Mouse (Mus musculus) frontal cortex, postnatal 36 days (tissue): ENCODE measurements around the gene Gjb4.

Experiments used
- DNase-seq, 2 experiments: peaks; one replicate each; pipeline ENCODE4 v3.0.0; 2022; ENCODE audit warnings: low spot score in 2 of 2

Gjb4 gene

DNA sequence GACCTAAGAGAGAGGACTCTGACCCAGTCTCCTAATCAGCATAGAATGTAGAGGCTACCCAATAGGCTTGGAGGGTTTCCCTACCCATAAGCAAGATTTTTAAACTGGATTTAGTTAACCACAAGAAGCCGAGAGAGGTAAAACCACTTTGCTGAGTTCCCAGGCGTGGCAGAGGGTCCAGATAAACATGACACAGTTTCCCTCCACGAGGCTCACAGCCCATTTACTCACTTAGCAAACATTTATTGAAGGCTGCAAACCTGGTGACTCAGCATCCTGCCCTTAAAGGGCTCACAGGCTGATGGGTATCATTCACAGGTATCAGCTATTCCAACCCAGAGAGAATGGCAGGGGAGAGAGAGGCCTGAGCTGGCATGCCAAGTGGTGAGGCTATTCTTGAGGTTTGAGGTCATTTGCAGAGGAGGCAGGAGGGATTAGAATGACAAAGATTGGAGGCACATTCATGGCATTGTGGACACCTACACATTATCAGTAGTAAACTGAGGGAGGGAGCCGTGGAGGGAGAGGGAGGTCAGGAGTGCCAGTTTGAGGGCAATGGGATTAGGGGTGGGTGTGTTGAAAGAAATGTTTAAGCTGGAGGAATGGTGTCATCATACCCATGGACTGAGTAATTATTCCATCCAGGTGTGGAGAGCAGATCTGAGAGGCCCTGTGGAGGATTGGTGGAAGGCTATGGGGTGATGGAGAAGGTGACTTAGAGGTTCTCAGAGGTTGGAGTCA, 4.2 kb downstream of the Gjb4 start:
- DNase-seq, result no peak

DNA sequence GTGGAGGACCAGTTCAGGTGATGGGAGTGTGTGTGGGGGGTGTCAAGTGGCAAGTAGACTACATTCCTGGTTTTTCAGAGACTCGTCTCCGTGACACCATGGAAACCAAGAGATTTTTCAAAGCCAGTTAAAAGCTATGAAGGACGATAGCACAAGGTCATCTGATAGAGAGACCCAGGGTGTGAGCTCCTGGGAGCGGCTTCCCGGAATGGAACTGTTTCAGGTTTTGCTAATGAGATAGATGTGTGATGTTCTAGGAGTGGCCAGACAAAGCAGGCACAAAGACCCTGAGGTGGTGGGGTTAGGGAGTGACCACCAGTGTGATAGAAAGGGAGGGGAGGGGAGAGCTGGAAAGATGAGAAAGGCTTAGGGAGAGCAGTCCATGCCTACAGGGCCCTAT, 8.9 kb downstream of the Gjb4 start:
- no peak for DNase-seq

DNA sequence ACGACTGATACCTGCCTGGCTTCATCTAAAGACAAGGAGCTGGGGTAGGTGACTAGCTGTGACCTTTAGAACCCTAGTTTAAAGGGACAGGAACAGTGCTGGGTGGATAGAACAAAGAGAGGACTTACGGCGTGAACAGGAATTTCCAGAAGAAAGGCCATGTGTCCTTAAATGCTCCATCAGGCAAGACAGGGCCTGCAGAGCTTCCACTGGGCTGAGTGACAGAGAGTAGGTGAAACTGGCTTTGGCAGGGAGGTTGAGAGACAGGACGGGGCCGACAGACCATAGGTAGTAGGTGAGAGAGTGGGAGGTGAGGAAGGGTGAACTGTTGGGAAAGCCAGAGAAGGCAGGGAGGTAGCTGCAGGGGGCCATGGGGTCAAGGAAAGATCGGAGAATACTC, 12.5 kb downstream of the Gjb4 start:
- DNase-seq, result no peak

DNA sequence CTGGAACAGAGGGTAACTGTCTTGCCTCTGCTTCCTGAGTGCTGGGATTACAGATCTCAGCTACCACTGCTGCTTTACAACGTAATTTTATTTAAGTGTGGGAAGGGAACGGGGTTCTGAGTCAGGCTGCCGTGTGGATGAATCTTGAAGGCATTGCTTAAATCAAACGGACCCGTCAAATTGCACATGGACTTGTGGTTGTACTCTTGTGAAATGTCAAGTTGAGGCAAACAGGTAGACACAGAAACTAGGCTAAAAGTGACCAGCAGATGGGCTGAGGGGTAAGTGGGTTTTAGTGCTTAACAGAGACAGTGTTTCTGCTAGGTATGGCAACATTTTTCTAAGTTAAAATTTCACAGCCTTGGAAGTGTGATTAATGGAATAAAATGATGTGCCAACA, 16.2 kb downstream of the Gjb4 start:
- no peak for DNase-seq

DNA sequence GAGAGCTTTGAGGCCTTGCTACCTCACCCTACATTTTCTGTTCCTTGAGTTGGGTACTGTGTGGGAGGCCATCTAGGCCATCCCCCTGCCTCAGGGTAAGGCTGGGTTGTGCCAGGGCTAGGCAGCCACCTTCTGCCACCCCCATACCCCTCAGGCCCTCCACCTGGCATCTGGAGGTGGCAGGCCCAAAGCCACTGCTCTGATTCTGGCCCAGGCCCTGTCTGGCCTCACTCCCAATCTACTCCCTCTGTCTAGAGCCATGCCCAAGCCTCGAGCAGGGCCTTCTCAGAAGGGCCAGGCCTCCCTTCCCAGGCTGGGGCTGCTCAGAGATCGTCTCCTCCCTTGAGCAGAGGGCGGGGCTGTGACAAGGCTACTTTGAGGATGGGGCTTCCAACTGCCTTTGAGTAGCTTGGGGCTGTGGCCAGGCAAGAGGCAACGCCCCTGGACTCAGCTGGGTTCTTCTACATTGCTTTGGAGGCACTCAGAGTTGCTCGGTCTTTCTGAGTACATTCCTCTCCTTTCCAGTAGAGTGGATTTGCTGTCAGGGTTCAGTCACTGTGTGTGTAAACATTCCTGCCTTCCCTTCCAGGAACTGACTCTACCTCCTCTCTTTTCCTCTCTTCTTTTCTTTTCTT, 18.9 kb downstream of the Gjb4 start:
- DNase-seq, result no peak

DNA sequence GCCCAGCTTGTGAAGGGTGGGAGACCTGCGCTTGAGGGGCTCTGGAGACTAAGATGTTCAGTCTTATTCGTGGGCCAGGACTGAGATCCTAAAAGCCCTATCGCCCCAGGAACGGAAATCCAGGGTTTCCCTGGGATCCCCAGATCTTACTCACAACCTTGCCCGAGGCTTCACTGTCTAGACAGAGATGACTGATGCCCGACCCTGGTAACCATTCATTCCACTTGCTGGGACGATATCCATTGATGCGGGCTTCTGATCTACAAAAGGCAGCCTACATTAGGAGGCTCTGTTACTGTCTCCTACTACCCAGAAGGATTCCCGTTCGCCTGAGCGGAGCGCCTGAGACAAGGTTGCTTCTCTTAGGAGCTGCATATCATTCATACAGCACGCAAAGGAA, 22.7 kb downstream of the Gjb4 start:
- DNase-seq, result no peak

DNA sequence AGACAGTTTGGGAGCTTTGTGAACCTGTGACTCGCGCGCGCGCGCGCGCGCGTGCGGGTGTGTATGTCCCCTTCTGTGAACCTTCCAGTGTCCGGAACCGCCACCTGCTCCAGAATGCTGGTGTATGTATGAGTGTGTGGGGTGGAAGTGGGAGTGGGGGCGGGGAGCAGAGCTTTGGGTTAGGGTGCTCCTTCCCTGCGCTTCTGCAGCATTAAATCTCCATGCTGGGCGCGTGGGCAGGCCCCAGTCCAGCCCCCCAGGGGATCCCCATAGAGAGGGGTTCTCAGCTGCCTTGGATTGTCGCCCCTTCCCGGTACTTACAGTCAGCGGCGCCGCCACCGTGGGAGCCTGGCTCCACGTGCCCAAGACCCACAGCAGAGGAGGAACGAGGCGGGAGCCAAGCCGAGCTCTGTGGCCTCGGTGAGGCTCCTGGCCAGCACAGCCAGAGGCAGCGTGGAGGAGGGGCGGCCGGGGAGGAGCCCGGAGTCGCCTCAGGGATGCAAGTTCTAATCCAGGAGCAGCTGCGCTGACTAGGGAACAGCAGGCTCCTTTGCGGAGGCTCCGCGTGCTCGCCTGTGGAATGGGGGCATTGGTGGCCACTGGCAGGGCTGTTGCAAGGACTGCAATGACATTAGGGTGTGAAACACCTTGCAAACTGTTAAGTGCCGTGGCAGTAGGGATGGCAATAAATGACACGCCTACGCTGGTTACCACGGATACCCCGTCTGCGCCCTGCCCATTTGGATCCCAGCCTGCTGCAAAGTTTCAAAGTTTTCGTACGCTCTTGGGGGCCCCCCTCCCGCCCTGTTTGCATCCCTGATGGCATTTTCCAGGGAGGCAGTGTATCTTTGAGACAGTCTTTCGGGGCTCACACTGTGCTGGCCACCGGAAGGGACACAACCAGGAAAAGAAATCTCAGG, 23.4 kb downstream of the Gjb4 start, which contains the start of gene Gjb3:
Gene Gjb3 (minus strand): TSS at position 664 of the 920 bp plus-strand sequence.
- DNase-seq, result peak in 1 of 2 experiments; percentile 28

DNA sequence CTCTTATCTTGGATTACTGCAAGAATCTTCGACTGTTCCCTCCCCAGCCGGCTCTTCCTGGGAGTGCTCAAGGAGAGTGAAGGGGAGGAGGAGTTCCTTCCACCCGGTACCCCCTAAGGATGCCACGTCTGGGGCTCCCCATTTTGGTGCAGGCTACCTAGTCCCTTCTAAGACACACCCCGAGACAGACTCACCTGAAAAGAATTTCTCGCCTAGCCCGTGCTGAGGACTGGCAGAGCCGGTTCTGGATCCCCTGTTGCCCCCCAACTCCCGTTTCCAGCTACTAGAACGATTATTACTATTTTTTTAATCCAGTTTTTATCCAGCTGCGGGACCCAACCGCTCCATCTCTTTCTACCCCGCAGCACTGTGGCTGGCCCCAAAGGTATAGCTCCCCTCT, 24.1 kb downstream of the Gjb4 start:
- DNase-seq, result no peak

DNA sequence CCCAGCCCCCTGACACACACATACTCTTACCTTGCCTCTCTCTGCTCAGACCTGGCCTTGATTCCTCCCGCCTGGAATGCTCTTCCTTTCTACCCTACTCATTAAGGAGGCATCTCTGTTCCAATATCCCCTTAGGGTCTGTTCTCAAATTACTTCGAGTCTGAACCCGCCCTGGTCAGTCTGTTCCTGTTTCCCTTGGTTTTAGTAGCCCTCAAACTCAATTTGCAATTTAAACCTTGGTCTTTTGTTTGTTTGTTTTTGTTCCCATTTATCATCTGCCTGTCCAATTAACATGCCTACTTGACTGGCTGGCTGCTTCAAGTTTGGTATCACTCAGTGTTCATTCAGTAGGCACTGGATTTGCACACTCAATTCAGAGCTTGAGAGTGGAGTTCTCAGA, 24.8 kb downstream of the Gjb4 start:
- no peak for DNase-seq

DNA sequence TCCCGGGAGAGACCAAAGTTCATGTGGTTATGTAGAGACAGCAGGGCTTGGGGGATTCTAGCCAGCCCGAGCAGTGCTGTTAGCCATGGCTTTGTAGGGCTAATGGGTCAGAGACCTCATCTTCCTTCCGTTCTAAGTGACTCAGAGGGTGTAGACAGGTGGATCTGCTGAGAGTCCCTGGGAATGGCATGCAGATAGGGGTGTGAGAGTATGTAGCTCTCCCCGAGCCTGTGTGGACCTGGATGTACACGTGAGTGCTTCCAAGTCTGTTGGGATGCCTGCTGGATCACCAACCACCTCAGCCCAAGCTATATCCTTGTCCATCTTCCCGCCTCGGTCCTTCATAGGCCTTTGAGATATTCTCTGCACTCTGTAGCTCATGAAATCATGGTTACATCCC, 25.5 kb downstream of the Gjb4 start:
- no peak for DNase-seq

DNA sequence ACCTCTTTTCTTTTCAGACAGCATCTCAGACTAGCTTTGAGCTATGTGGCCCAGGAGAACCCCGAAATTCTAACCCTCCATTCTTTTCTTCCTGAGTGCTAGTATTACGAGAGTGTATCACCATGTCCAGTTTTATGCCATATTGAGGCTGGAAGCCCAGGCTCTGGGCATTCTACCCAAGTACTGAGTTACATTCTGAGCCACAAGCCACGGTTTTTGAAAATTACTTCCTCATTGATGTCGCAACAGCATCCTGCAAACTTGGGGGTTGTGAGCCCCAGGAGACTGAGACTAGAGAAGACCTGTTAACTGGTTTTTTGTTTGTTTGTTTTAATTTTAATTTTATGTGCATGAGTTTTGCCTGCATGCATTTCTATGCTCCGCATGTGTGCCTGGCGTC, 26.1 kb downstream of the Gjb4 start:
- DNase-seq, result no peak

DNA sequence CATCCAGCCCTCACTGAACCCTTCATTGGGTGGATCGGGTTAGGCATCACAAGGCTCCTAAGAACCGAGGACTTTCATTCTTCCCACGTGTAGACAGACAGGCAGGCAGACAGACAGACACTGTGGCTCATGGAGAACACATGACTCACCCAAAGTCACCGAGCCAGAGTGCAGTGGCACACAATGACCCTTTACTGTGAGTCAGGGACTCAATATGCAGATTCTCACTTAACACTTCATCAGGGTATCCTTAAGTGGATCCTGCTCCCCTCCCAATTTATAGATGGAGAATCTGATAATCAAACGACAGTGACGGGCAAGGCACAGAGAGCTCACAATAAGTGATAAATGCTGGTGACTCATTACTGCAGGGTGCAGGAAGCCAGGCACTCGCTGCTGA, 26.6 kb downstream of the Gjb4 start:
- DNase-seq, result no peak

DNA sequence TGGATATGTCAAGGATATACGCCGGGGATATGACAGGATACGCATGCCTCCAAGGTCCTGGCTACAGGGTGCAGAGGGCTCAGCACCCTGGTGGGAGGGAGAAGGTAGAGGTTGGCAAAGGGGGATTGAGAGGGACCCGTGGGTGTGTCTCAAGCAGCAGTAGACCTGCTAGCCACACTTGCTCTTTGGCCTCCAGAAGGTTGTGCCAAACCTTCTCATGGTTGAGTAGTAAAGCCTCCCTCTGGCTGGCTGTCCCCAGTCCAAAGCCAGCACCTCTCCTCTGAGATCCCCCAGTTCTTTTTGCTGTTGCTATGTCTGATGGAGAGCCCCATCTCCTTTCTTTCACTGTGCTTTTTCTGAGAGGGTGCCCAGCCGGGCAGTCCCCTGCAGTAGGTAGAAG, 28.6 kb downstream of the Gjb4 start:
- DNase-seq, result no peak

DNA sequence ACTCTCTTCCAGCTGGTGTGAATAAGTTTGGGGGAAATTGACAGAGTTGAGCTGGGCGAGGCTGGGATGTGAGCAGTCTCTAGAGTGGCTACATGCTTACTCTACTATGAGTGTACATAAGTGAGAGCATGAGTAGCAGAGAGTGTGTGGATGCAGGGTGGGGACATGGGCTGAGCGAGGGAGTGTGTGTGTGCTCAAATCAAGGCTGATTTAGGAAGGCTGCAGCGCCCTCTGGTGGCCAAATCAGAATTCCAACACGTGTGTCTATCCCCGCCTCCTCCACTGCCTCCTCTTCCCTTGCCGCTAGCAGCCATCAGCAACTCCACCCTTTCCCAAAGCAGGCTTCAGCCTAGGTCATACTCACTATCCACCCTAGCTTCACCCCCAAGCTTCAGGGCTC, 29.1 kb downstream of the Gjb4 start:
- DNase-seq, result peak; percentile 78 to 82

DNA sequence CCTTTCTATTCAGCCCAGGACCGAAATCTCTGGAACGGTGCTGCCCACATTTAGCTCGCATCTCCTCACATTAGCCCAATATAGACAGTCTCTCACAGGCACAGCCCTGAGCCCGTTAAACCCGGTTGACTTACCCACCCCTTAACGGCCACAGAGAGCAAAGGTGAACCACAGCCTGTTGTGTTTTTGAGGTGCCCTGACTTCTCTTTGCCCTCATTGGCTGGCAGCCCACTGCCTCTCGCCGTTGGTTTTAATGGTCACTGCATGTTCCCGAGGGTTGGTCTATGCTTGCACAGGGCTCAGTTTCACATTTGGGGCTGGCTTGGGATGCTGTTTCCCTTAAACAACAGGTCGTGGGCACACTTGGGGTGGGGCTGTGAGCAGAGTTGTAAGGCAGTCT, 29.6 kb downstream of the Gjb4 start:
- DNase-seq, result no peak

DNA sequence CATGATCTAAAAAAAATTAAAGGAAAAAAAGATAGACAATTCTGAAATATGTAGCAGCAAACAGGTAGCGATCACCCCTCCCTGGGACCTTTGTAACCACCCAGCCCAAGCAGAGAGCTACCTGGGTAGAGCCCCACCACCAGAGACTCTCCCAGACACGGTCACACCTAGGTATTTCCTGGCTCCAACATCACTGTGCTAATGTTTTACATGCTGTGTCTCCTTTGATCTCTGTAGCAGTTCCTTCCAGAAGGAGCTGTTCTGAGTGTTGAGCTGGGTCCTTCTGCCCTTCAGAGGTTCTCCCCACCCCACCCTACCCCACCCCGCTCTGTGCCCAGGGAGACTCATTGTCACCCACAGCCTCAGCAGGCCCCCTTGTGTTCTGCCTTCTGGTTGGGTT, 30.2 kb downstream of the Gjb4 start:
- no peak for DNase-seq

DNA sequence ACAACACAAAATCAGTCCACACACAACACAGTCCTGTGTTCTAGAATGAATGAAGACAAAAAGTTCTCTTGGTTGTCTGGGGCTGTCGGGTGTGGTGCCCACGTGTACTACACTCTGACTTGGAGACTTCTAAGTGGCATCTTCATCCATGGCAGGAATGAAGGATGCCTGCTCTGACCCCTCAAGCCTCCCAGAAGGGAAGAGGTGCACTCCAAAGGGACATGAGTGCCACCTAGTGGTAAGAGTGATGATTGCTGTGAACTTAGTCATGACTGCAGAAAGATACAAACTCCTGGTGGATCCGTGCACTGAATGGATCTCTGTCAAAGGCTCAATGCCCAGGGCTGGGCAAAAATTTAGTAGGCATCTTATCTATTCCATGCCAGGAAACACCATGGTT, 34.3 kb downstream of the Gjb4 start:
- peak; percentile 59 to 75 for DNase-seq

DNA sequence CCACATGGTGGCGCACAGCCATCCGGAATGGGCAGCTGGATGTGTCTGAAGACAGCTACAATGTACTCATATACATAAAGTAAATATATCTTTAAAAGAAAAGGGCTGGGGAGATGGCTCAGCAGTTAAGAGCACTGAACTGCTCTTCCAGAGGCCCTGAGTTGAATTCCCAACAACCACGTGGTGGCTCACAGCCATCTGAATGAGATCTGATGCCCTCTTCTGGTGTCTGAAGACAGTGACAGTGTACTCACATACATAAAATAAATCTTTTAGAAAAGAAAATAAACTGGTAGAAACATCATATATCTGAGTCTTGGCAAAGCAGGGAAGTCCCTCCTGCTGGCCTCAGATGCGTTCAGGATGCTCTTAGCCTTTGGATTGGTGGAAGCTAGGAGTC, 36.7 kb downstream of the Gjb4 start:
- DNase-seq, result peak in 1 of 2 experiments; percentile 20

DNA sequence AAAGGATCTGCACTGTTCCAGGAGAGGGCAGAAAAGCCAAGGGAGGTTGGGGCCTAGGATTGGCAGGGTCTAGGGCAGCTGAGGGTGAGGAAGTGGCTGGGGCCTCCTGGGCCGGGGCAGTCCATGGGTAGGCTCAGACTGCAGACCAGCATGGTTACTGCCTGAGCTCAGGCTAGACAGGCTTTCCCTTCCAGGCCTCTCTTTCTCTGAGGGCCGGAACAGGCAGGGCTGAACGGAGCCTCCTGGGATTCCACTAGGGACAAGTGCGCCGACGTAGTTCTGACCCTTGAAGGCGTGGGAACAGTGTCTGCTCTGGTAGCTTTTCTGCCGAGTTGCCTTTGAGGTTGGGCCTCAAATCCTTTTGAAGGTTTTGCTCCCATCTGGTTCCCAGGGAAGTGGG, 38.1 kb downstream of the Gjb4 start:
- no peak for DNase-seq

DNA sequence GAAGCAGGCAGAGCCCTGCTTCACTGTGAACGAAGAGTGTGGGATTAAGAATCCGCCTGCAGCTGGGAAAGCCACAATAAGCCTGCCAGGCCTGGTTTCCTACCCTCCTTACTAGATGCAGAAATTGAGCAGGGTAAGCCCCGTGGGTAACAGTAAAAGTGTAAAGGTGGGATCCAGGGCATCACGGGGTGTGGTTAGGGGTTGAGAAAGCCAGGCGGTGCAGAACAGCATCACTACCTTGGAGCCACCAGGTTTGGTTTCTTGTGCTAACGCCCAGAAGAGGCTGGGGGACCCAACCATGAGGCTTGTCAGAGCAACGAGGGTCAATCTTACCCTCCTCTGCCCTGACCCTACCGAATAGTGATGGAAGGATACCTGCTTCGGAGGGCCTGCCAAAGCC, 39.3 kb downstream of the Gjb4 start:
- DNase-seq, result peak; percentile 15 to 22

DNA sequence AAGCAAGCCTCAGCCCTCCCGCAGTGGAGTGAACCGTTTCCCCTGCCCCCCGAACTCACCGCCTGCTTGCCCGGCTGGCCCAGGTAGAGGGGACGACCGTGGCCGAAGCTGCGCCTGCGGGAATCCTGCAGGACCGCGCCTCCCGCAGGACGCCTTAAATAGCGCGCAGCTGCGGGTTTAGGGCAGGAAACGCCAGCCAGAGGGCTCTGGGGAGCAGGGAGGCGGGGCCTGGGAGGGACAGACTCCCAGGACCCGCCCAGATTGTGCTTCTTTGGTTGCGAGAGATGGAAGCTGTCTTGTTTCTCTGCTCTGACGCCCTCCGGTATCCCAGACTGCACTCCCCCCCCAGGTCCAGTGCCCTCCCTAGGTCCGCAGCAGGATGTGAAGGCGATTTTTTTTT, 40.0 kb downstream of the Gjb4 start, which contains the start of gene Gja4:
Gene Gja4 (minus strand): TSS at position 179 of the 400 bp plus-strand sequence.
- DNase-seq, result peak; percentile 64 to 67

DNA sequence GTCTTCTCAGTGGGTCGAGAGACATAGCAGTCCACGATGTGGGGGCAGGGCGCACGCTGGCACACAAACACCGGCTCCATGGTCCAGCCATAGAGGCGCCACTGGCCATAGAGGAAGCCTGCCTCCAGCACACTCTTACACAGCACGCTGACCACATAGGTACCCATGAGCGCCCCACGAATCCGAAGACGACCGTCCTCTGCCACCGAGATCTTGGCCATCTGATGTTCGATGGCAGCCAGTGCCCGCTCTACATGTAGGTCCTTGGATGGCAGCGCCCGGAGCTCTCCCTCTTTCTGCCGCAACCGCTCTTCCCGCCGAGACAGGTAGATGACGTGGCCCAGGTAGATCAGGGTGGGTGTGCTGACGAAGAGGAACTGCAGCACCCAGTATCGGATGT, 41.5 kb downstream of the Gjb4 start:
- no peak for DNase-seq

DNA sequence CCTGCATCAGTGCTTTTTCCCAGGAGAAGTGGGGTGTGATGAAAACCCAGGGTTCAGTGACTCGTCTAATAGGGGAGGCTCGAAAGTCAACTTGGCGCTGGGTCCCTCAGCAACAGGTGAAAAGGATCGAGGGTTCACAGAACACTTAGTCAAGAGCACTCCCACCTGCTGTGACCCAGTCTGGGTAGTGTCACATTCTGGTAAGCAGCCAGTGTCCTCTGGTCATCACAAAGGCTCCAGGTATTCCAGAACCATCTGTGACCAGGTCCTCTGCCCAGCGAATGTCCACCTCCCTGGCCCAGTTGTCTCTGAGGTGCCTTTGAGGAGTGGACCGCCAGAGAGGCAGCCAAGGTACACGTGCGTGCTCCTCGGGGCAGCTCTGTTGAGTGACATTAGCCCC, 42.3 kb downstream of the Gjb4 start:
- DNase-seq, result no peak
